Mouse (Mus musculus) ES-E14 (cell line): ENCODE data around the gene Pradc1.

ENCODE experiments used
- CHD2 ChIP-seq: IDR thresholded peaks from 2 replicates; pipeline ENCODE4 v1.6.1; 2014; ENCODE audit warnings: mild to moderate bottlenecking, low read depth, low read length, inconsistent platforms
- HCFC1 ChIP-seq: IDR thresholded peaks from 2 replicates; pipeline ENCODE4 v1.6.1; 2012; ENCODE audit warnings: low read length, inconsistent platforms, borderline replicate concordance; ENCODE audit not compliant: insufficient read depth
- MAFK ChIP-seq: IDR thresholded peaks from 2 replicates; pipeline ENCODE4 v1.6.1; 2014; ENCODE audit warnings: mild to moderate bottlenecking, low read depth, low read length, inconsistent platforms; ENCODE audit not compliant: insufficient read depth
- ZC3H11A ChIP-seq: IDR thresholded peaks from 2 replicates; pipeline ENCODE4 v1.6.1; 2012; ENCODE audit warnings: low read depth, mild to moderate bottlenecking, inconsistent platforms, low read length, borderline replicate concordance
- ZNF384 ChIP-seq: IDR thresholded peaks from 2 replicates; pipeline ENCODE4 v1.6.1; 2012; ENCODE audit warnings: low read depth, low read length, inconsistent platforms

GRCm38 (mm10) chr6:85419150-85419549 lies 32.6 kb downstream of the Pradc1 start:
- TF ChIP-seq HCFC1 (no peak), ZNF384 (no peak), MAFK (no peak), ZC3H11A (no peak), CHD2 (no peak)
